Mouse (Mus musculus): Measurements from ENCODE around the gene Ltbp3.

Gene Ltbp3

GRCm38 (mm10) chr19:5750951-5751350, 10.2 kb downstream of the Ltbp3 start:
- DNase-seq (ENCODE audit: low spot score in 2 of 2) = no peak

GRCm38 (mm10) chr19:5751742-5752141, 11.0 kb downstream of the Ltbp3 start:
- DNase-seq (ENCODE audit: low spot score in 2 of 2) = no peak

GRCm38 (mm10) chr19:5756321-5756985, 15.7 kb downstream of the Ltbp3 start:
- DNase-seq (ENCODE audit: low spot score in 2 of 2) = peak; percentile 78 to 88

- no peak for DNase-seq (ENCODE audit: low spot score in 2 of 2)
Measured at GRCm38 (mm10) chr19:5756991-5757636, 16.4 kb downstream of the Ltbp3 start.

GRCm38 (mm10) chr19:5758878-5759403, 18.2 kb downstream of the Ltbp3 start:
- no peak for DNase-seq (ENCODE audit: low spot score in 2 of 2)

- no peak for DNase-seq (ENCODE audit: low spot score in 2 of 2)
Measured at GRCm38 (mm10) chr19:5763163-5763562, 22.5 kb downstream of the Ltbp3 start.

- no peak for DNase-seq (ENCODE audit: low spot score in 2 of 2)
Measured at GRCm38 (mm10) chr19:5767271-5767670, 26.6 kb downstream of the Ltbp3 start.

GRCm38 (mm10) chr19:5770311-5770710, 29.6 kb downstream of the Ltbp3 start:
- no peak for DNase-seq (ENCODE audit: low spot score in 2 of 2)

- peak; percentile 88 to 90 for DNase-seq (ENCODE audit: low spot score in 2 of 2)
Measured at GRCm38 (mm10) chr19:5770925-5771860, 30.5 kb downstream of the Ltbp3 start, which contains the start of gene Scyl1. Gene Scyl1 (minus strand): TSS chr19:5771419.

- no peak for DNase-seq (ENCODE audit: low spot score in 2 of 2)
Measured at GRCm38 (mm10) chr19:5777387-5778032, 36.8 kb downstream of the Ltbp3 start.

GRCm38 (mm10) chr19:5778312-5778711, 37.6 kb downstream of the Ltbp3 start:
- DNase-seq (ENCODE audit: low spot score in 2 of 2) = no peak

- no peak for DNase-seq (ENCODE audit: low spot score in 2 of 2)
Measured at GRCm38 (mm10) chr19:5780203-5780602, 39.5 kb downstream of the Ltbp3 start.

GRCm38 (mm10) chr19:5781532-5781931, 40.8 kb downstream of the Ltbp3 start:
- no peak for DNase-seq (ENCODE audit: low spot score in 2 of 2)

- DNase-seq (ENCODE audit: low spot score in 2 of 2) = no peak
Measured at GRCm38 (mm10) chr19:5782121-5782520, 41.4 kb downstream of the Ltbp3 start.

- DNase-seq (ENCODE audit: low spot score in 2 of 2) = no peak
Measured at GRCm38 (mm10) chr19:5784958-5785577, 44.4 kb downstream of the Ltbp3 start.

GRCm38 (mm10) chr19:5786441-5787114, 45.9 kb downstream of the Ltbp3 start:
- peak; percentile 88 to 92 for DNase-seq (ENCODE audit: low spot score in 2 of 2)

- peak; percentile 86 to 90 for DNase-seq (ENCODE audit: low spot score in 2 of 2)
Measured at GRCm38 (mm10) chr19:5787128-5787635, 46.5 kb downstream of the Ltbp3 start.

- DNase-seq (ENCODE audit: low spot score in 2 of 2) = no peak
Measured at GRCm38 (mm10) chr19:5787920-5788319, 47.2 kb downstream of the Ltbp3 start.

GRCm38 (mm10) chr19:5788620-5789019, 47.9 kb downstream of the Ltbp3 start:
- DNase-seq (ENCODE audit: low spot score in 2 of 2) = no peak

GRCm38 (mm10) chr19:5789066-5789465, 48.4 kb downstream of the Ltbp3 start:
- DNase-seq (ENCODE audit: low spot score in 2 of 2) = no peak
